8 mouse cellular contexts compared by ENCODE assay signal in genomic region chr19:6056696-6057095, GRCm38 (mm10). TPM values are rescaled to one million over a fixed set of nuclear protein-coding genes. Genes with fewer than 3 reads are reported as not detected.
DNase-seq lines count a peak whose midpoint lies in the region; ATAC-seq and TF ChIP-seq lines count a peak whose summit lies in the region.

No protein-coding gene starts in this region.

- peak; percentile 14 to 15 for DNase-seq in cerebellum, adult 2 months
- DNase-seq in neural tube, embryonic 11.5 days (ENCODE audit: low spot score) = no peak
- DNase-seq in neural tube, embryonic 10.5 days (ENCODE audit: extremely low spot score, low spot score) = no peak
- DNase-seq in embryo, embryonic 11 days = no peak
- DNase-seq in ovary, postnatal 14 days (ENCODE audit: low spot score) = no peak

- no peak overlapping the region for H3K4me3 ChIP-seq in cerebellum, adult 2 months (replicated peaks; ENCODE audit: insufficient read depth, low read depth, low read length)
- H3K4me3 ChIP-seq in neural tube, embryonic 11.5 days (ENCODE audit: low read depth, low read length) = peak overlapping the region; percentile 77
- peak overlapping the region; percentile 86 for H3K4me3 ChIP-seq in limb, embryonic 12.5 days (replicated peaks)
- peak overlapping the region; percentile 83 for H3K4me3 ChIP-seq in stomach, embryonic 16.5 days (replicated peaks; ENCODE audit: low read length)

- no peak for ATAC-seq in cerebellum, adult (ENCODE audit: insufficient number of reproducible peaks, low FRiP score, low TSS enrichment)
- no peak for ATAC-seq in neural tube, embryonic 11.5 days (ENCODE audit: insufficient read depth, low FRiP score, low TSS enrichment)
- ATAC-seq in limb, embryonic 12.5 days (ENCODE audit: insufficient number of reproducible peaks, insufficient read depth, low FRiP score, low TSS enrichment, low read depth) = no peak
- ATAC-seq in stomach, embryonic 16.5 days (ENCODE audit: insufficient read depth, low FRiP score) = no peak

- no peak for TF ChIP-seq CTCF in cerebellum, adult 2 months (IDR thresholded peaks at IDR 0.05; ENCODE audit: borderline replicate concordance, insufficient read depth, low read depth, low read length)

- peak overlapping the region; percentile 45 for H3K4me2 ChIP-seq in neural tube, embryonic 11.5 days (ENCODE audit: low read depth)
- H3K4me2 ChIP-seq in limb, embryonic 12.5 days = peak overlapping the region; percentile 86
- peak overlapping the region; percentile 75 for H3K4me2 ChIP-seq in stomach, embryonic 16.5 days (ENCODE audit: low read depth, low read length)

- H3K27ac ChIP-seq in cerebellum, adult 2 months (ENCODE audit: insufficient read depth, low read length) = no peak overlapping the region
- H3K27ac ChIP-seq in neural tube, embryonic 11.5 days (ENCODE audit: low read depth, low read length) = no peak overlapping the region
- H3K27ac ChIP-seq in limb, embryonic 12.5 days = no peak overlapping the region
- H3K27ac ChIP-seq in stomach, embryonic 16.5 days (ENCODE audit: low read length) = no peak overlapping the region

- H3K36me3 ChIP-seq in neural tube, embryonic 11.5 days (ENCODE audit: control insufficient read depth, insufficient read depth, low read length) = peaks cover 12% of the 10 kb centered on the region
- peaks cover 59% of the 10 kb centered on the region for H3K36me3 ChIP-seq in limb, embryonic 12.5 days
- H3K36me3 ChIP-seq in stomach, embryonic 16.5 days (ENCODE audit: control insufficient read depth, insufficient read depth, low read length) = peaks cover 27% of the 10 kb centered on the region

- no peak for TF ChIP-seq POLR2A in cerebellum, adult 2 months (IDR thresholded peaks at IDR 0.05; ENCODE audit: borderline replicate concordance, insufficient read depth, low read length)

- no peaks in the 10 kb centered on the region for H3K9me3 ChIP-seq in neural tube, embryonic 11.5 days (ENCODE audit: control insufficient read depth, low read length)
- no peaks in the 10 kb centered on the region for H3K9me3 ChIP-seq in limb, embryonic 12.5 days
- no peaks in the 10 kb centered on the region for H3K9me3 ChIP-seq in stomach, embryonic 16.5 days (replicated peaks; ENCODE audit: control insufficient read depth, low read length)

- WGBS in cerebellum, adult 2 months = 34% methylated on average over 4 of the region's 4 CpGs
- WGBS in neural tube, embryonic 11.5 days = 68% methylated on average over 4 of the region's 4 CpGs
- WGBS in limb, embryonic 12.5 days = 66% methylated on average over 4 of the region's 4 CpGs
- 44% methylated on average over 4 of the region's 4 CpGs for WGBS in stomach, embryonic 16.5 days

- H3K4me1 ChIP-seq in cerebellum, adult 2 months (ENCODE audit: control insufficient read depth, insufficient read depth, low read length) = peaks cover 7% of the 10 kb centered on the region; the same call in 1 of the 2 replicates
- peaks cover 11% of the 10 kb centered on the region; the same call in 1 of the 2 replicates for H3K4me1 ChIP-seq in neural tube, embryonic 11.5 days (ENCODE audit: control insufficient read depth, insufficient read depth, low read length)
- H3K4me1 ChIP-seq in limb, embryonic 12.5 days (replicated peaks) = peaks cover 16% of the 10 kb centered on the region
- H3K4me1 ChIP-seq in stomach, embryonic 16.5 days (ENCODE audit: control insufficient read depth, insufficient read depth, low read length) = peaks cover 18% of the 10 kb centered on the region

- no peaks in the 10 kb centered on the region for H3K27me3 ChIP-seq in cerebellum, adult 2 months (ENCODE audit: control insufficient read depth, insufficient read depth, low read length)
- no peaks in the 10 kb centered on the region for H3K27me3 ChIP-seq in neural tube, embryonic 11.5 days (ENCODE audit: control insufficient read depth, insufficient read depth, low read length)
- H3K27me3 ChIP-seq in limb, embryonic 12.5 days = no peaks in the 10 kb centered on the region
- no peaks in the 10 kb centered on the region for H3K27me3 ChIP-seq in stomach, embryonic 16.5 days (ENCODE audit: control insufficient read depth, insufficient read depth, low read length)

- H3K9ac ChIP-seq in neural tube, embryonic 11.5 days (ENCODE audit: low read length) = peak overlapping the region; percentile 69
- H3K9ac ChIP-seq in limb, embryonic 12.5 days (replicated peaks) = peak overlapping the region; percentile 92
- peak overlapping the region; percentile 86 for H3K9ac ChIP-seq in stomach, embryonic 16.5 days (ENCODE audit: low read length)

RNA-seq across cellular contexts. Expression of gene Mrpl49, which starts 0.9 kb away (rescaled TPM):
- 48.7 and 51.5 TPM in 2 replicates for polyA plus RNA-seq in cerebellum, adult 2 months (2012; rRNA removed)
- 81.9 and 84.8 TPM in 2 replicates for polyA plus RNA-seq in neural tube, embryonic 11.5 days (2014; fragmentation: Nextera tagmentation; extraction: Ambion mirVana)
- 76.7 and 79.1 TPM in 2 replicates for polyA plus RNA-seq in limb, embryonic 12.5 days (2016; fragmentation: Nextera tagmentation; extraction: Ambion mirVana)
- polyA plus RNA-seq in stomach, embryonic 16.5 days (2015; fragmentation: Nextera tagmentation; extraction: Ambion mirVana) = 63.2 and 65.9 TPM in 2 replicates

RNA-seq across cellular contexts. Expression of gene Fau, which starts 0.9 kb away (rescaled TPM):
- 792 and 828 TPM in 2 replicates for polyA plus RNA-seq in cerebellum, adult 2 months (2012; rRNA removed)
- polyA plus RNA-seq in neural tube, embryonic 11.5 days (2014; fragmentation: Nextera tagmentation; extraction: Ambion mirVana) = 789 and 790 TPM in 2 replicates
- 775 and 779 TPM in 2 replicates for polyA plus RNA-seq in limb, embryonic 12.5 days (2016; fragmentation: Nextera tagmentation; extraction: Ambion mirVana)
- 635 and 729 TPM in 2 replicates for polyA plus RNA-seq in stomach, embryonic 16.5 days (2015; fragmentation: Nextera tagmentation; extraction: Ambion mirVana)

RNA-seq across cellular contexts. Expression of gene Znhit2, which starts 4.3 kb away (rescaled TPM):
- 50.8 and 51.5 TPM in 2 replicates for polyA plus RNA-seq in cerebellum, adult 2 months (2012; rRNA removed)
- 36.7 and 40.0 TPM in 2 replicates for polyA plus RNA-seq in neural tube, embryonic 11.5 days (2014; fragmentation: Nextera tagmentation; extraction: Ambion mirVana)
- 33.1 and 39.0 TPM in 2 replicates for polyA plus RNA-seq in limb, embryonic 12.5 days (2016; fragmentation: Nextera tagmentation; extraction: Ambion mirVana)
- polyA plus RNA-seq in stomach, embryonic 16.5 days (2015; fragmentation: Nextera tagmentation; extraction: Ambion mirVana) = 25.0 and 26.0 TPM in 2 replicates

RNA-seq across cellular contexts. Expression of gene Syvn1, which starts 10.3 kb away (rescaled TPM):
- 34.5 and 34.8 TPM in 2 replicates for polyA plus RNA-seq in cerebellum, adult 2 months (2012; rRNA removed)
- 34.4 and 36.7 TPM in 2 replicates for polyA plus RNA-seq in neural tube, embryonic 11.5 days (2014; fragmentation: Nextera tagmentation; extraction: Ambion mirVana)
- polyA plus RNA-seq in limb, embryonic 12.5 days (2016; fragmentation: Nextera tagmentation; extraction: Ambion mirVana) = 25.1 and 28.0 TPM in 2 replicates
- polyA plus RNA-seq in stomach, embryonic 16.5 days (2015; fragmentation: Nextera tagmentation; extraction: Ambion mirVana) = 27.5 and 29.2 TPM in 2 replicates

RNA-seq across cellular contexts. Expression of gene Tm7sf2, which starts 11.5 kb away (rescaled TPM):
- 50.8 and 51.6 TPM in 2 replicates for polyA plus RNA-seq in cerebellum, adult 2 months (2012; rRNA removed)
- polyA plus RNA-seq in neural tube, embryonic 11.5 days (2014; fragmentation: Nextera tagmentation; extraction: Ambion mirVana) = 39.6 and 42.9 TPM in 2 replicates
- 24.4 and 26.3 TPM in 2 replicates for polyA plus RNA-seq in limb, embryonic 12.5 days (2016; fragmentation: Nextera tagmentation; extraction: Ambion mirVana)
- polyA plus RNA-seq in stomach, embryonic 16.5 days (2015; fragmentation: Nextera tagmentation; extraction: Ambion mirVana) = 25.5 and 29.1 TPM in 2 replicates

Comparison
In these comparisons a context has a peak if more than half of its experiments do, and no peak if none do; other contexts are left out.
1. DNase-seq: peak in cerebellum, adult 2 months (2 of 2); none in neural tube, embryonic 11.5 days (single experiment), neural tube, embryonic 10.5 days (single experiment), embryo, embryonic 11 days (single experiment) and ovary, postnatal 14 days (single experiment).
2. Peak in every context shown above with its lines, with median percentiles within 50 percentile points of each other: H3K4me2 ChIP-seq and H3K9ac ChIP-seq.